Mouse (Mus musculus): ENCODE measurements around the gene Olfr983. TPM values are rescaled to one million over a fixed set of nuclear protein-coding genes. Genes with fewer than 3 reads are reported as not detected.

Olfr983 gene
- not detected for polyA plus RNA-seq (2017; shearing (Covaris generic))

DNA sequence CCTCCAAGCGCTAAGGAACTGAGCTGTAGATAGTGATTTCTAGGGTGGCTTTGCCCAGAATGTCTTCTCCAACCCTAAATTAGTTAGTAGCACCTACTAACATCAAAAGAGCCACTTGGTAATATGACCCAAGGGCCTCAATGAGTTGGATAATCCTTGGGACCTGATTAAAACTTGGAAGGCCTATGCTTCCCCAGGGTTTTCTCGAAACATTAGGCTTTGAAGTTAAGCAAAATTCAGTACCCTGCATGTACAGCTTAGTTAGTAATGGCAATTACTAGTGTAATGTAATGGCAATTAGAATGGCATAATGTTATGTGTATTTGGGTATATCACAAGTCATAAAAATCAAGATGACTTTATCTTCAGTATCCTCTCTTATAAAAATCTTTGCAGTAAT, at the start of gene Olfr983:
Gene Olfr983 (minus strand): TSS at position 101 of the 400 bp plus-strand sequence.

GRCm38 (mm10) chr9:40130084-40130483, 36.7 kb upstream of the Olfr983 start, which contains the start of gene Olfr985:
Gene Olfr985 (minus strand): TSS chr9:40130184.

GRCm38 (mm10) chr9:40114106-40114505, 20.7 kb upstream of the Olfr983 start, which contains the start of gene Olfr984:
Gene Olfr984 (minus strand): TSS chr9:40114206.

GRCm38 (mm10) chr9:40073529-40073928, 19.9 kb downstream of the Olfr983 start, which contains the start of gene Olfr982:
Gene Olfr982 (plus strand): TSS chr9:40073829.

Other genes with a start within 250 kb of the Olfr983 start
- gene Olfr972, start 227.2 kb downstream of the Olfr983 start, polyA plus RNA-seq (2017; shearing (Covaris generic)) = not detected
- not detected for gene Olfr229, start 186.3 kb downstream of the Olfr983 start, polyA plus RNA-seq (2017; shearing (Covaris generic))
- 0.10 TPM for gene Olfr974, start 156.1 kb downstream of the Olfr983 start, polyA plus RNA-seq (2017; shearing (Covaris generic))
- gene Olfr975, start 141.5 kb downstream of the Olfr983 start, polyA plus RNA-seq (2017; shearing (Covaris generic)) = not detected
- gene Olfr976, start 132.5 kb downstream of the Olfr983 start, polyA plus RNA-seq (2017; shearing (Covaris generic)) = not detected
- not detected for gene Olfr978, start 101.5 kb downstream of the Olfr983 start, polyA plus RNA-seq (2017; shearing (Covaris generic))
- not detected for gene Olfr979, start 90.1 kb downstream of the Olfr983 start, polyA plus RNA-seq (2017; shearing (Covaris generic))
- gene Olfr980, start 84.0 kb downstream of the Olfr983 start, polyA plus RNA-seq (2017; shearing (Covaris generic)) = not detected
- not detected for gene Olfr981, start 72.1 kb downstream of the Olfr983 start, polyA plus RNA-seq (2017; shearing (Covaris generic))
- 0.04 TPM for gene Olfr982, start 19.8 kb downstream of the Olfr983 start, polyA plus RNA-seq (2017; shearing (Covaris generic))
- not detected for gene Olfr984, start 20.6 kb upstream of the Olfr983 start, polyA plus RNA-seq (2017; shearing (Covaris generic))
- gene Olfr985, start 36.6 kb upstream of the Olfr983 start, polyA plus RNA-seq (2017; shearing (Covaris generic)) = not detected
- gene Tmem225, start 54.5 kb upstream of the Olfr983 start, polyA plus RNA-seq (2017; shearing (Covaris generic)) = not detected
- not detected for gene Olfr986, start 87.3 kb upstream of the Olfr983 start, polyA plus RNA-seq (2017; shearing (Covaris generic))
- gene Zfp202, start 98.7 kb upstream of the Olfr983 start, polyA plus RNA-seq (2017; shearing (Covaris generic)) = 3.7 TPM
- gene Scn3b, start 175.6 kb upstream of the Olfr983 start, polyA plus RNA-seq (2017; shearing (Covaris generic)) = not detected

Measured in CD4-positive, CD25-positive, alpha-beta regulatory T cell (primary cell).